Mouse (Mus musculus): Measurements from ENCODE around the gene Cldn10. TPM values are rescaled to one million over a fixed set of nuclear protein-coding genes. Genes with fewer than 3 reads are reported as not detected.
A peak's percentile ranks its signal among the peaks of the same experiment; 100 is the strongest.

Gene Cldn10
- polyA plus RNA-seq, 1 experiment from 2014 or later = 1.5 TPM

DNA sequence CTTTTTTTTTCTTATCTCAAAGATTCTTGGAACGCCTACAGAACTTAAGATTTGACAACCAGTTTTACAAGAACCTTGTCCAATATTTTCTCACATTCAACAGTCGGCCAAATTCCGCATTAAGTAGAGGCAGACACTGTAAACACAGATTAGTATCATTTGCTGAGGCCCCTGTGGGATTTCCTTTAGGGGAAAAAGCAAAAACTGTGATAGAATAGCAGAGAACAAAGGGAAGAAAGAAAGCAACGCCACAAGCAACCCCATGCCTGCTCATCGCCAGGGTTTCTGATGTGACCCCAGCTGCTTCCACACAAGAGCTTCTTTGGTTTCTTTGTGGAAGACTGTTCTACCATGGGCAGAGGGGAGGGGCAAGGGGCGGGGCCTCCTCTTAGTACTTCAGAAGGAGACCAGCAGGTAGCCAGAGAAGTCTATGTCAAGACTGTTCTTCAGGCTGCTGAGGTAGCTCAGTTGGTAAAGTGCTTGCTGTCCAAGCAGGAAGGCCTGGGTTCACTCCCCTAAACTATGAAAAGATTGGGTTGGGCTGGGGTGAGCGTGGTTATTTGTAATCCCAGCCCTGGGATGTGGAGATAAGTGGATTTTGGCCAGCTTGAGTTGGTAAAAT lies 39.7 kb downstream of the Cldn10 start:
- no peaks in the 10 kb centered on the region for H3K36me3 ChIP-seq (ENCODE audit: control insufficient read depth, insufficient read depth)
- no peak for ATAC-seq
- no peak overlapping the region for H3K4me3 ChIP-seq (ENCODE audit: low read depth, low read length)
- H3K4me2 ChIP-seq (replicated peaks; ENCODE audit: low read depth) = no peak overlapping the region
- H3K9ac ChIP-seq (ENCODE audit: low read depth, low read length) = no peak overlapping the region
- H3K9me3 ChIP-seq (ENCODE audit: control insufficient read depth) = no peaks in the 10 kb centered on the region
- H3K4me1 ChIP-seq (replicated peaks; ENCODE audit: control insufficient read depth, insufficient read depth, low read length) = no peaks in the 10 kb centered on the region
- H3K27ac ChIP-seq (ENCODE audit: low read depth, low read length) = no peak overlapping the region
- no peaks in the 10 kb centered on the region for H3K27me3 ChIP-seq (replicated peaks; ENCODE audit: control insufficient read depth, insufficient read depth, low read length)
- WGBS = 47% methylated on average over 7 of the region's 7 CpGs
- no peak for TF ChIP-seq CTCF (IDR thresholded peaks at IDR 0.05; ENCODE audit: low read depth)

DNA sequence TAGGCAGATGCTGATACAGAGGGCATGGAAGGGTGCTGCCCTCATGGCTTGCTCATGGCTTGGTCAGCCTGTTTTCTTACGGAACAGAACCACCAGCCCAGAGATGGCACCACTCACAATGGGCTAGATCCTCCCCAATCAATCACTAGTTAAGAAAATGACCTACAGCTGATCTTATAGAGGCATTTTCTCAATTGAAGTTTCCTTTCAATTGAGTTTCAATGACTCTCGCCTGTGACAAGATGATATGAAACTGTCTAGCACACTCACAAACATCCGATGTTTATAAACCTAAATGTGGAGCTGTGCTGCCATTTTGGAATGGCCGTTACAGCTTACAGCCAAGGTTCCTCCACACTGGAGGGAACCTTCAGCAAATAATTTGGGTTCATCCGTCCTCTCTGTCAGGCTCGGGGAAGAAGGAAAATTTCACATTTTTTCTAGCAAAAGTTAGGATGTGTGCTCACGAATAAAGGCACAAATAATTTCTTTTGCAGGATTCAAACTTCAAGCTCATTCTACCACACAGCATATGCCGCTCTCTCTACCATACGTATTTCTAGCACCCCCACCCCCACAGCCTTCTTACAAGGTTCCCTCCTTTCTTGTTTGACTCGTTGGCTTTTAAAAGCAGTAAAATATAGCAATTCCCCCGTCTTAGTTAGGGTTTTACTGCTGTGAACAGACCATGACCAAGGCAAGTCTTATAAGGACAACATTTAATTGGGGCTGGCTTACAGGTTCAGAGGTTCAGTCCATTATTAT lies 41.8 kb downstream of the Cldn10 start:
- Histone ChIP-seq H3K27ac (ENCODE audit: low read depth, low read length) (no peak overlapping the region), H3K4me3 (ENCODE audit: low read depth, low read length) (no peak overlapping the region), H3K27me3 (replicated peaks; ENCODE audit: control insufficient read depth, insufficient read depth, low read length) (no peaks in the 10 kb centered on the region), H3K9me3 (ENCODE audit: control insufficient read depth) (no peaks in the 10 kb centered on the region), H3K9ac (ENCODE audit: low read depth, low read length) (no peak overlapping the region), H3K4me2 (replicated peaks; ENCODE audit: low read depth) (no peak overlapping the region), H3K36me3 (ENCODE audit: control insufficient read depth, insufficient read depth) (no peaks in the 10 kb centered on the region), H3K4me1 (replicated peaks; ENCODE audit: control insufficient read depth, insufficient read depth, low read length) (no peaks in the 10 kb centered on the region)
- 86% methylated on average over 11 of the region's 11 CpGs for WGBS
- TF ChIP-seq CTCF (IDR thresholded peaks at IDR 0.05; ENCODE audit: low read depth) = no peak
- ATAC-seq = no peak

DNA sequence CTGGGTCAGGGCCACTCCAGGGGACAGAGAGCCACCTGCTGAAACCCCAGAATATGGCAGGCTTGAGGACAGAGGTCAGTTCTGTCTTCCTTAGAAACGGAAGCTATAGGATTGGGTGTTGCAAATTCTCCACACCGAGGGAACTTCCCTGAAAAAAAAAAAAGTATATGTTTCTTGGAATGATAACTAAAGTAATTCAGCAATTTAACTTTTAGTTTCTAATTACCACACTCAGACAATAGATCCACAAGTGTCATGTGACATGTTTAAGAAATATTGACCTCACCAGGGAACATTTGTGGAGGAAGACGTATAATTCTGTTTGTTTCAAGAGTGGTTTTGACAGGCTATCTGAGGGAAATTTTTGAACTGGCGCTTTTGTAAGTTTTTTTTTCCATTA lies 43.9 kb downstream of the Cldn10 start:
- Histone ChIP-seq H3K36me3 (ENCODE audit: control insufficient read depth, insufficient read depth) (no peaks in the 10 kb centered on the region), H3K27ac (ENCODE audit: low read depth, low read length) (no peak overlapping the region), H3K4me2 (replicated peaks; ENCODE audit: low read depth) (no peak overlapping the region), H3K27me3 (replicated peaks; ENCODE audit: control insufficient read depth, insufficient read depth, low read length) (no peaks in the 10 kb centered on the region), H3K9ac (ENCODE audit: low read depth, low read length) (no peak overlapping the region), H3K9me3 (ENCODE audit: control insufficient read depth) (no peaks in the 10 kb centered on the region), H3K4me1 (replicated peaks; ENCODE audit: control insufficient read depth, insufficient read depth, low read length) (no peaks in the 10 kb centered on the region), H3K4me3 (ENCODE audit: low read depth, low read length) (no peak overlapping the region)
- 52% methylated on average over 4 of the region's 4 CpGs for WGBS
- no peak for ATAC-seq
- 0 out of 2 replicates have a peak, but pooled peaks have one; percentile 2 for TF ChIP-seq CTCF (IDR thresholded peaks at IDR 0.05; ENCODE audit: low read depth)

DNA sequence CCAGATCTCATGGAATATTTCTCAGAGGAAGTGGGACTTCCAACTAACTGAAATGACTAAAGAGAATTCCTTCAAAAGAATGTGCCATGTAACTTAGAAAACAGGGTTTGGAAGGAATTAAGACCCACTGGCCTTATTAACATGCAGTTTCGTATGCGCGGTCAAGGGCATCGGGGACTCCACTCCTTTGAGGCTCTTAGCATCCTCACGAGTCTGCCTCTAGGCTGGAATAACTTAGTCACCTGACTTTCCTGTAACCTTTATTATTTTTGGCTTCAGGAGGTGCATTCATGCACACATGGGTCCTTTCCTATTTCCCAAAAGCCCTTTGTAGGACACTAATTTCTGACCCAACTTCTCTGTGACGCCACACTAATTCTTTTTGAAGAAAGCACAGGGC lies 45.5 kb downstream of the Cldn10 start:
- no peak for ATAC-seq
- no peak overlapping the region for H3K27ac ChIP-seq (ENCODE audit: low read depth, low read length)
- no peak overlapping the region for H3K4me3 ChIP-seq (ENCODE audit: low read depth, low read length)
- H3K4me1 ChIP-seq (replicated peaks; ENCODE audit: control insufficient read depth, insufficient read depth, low read length) = no peaks in the 10 kb centered on the region
- 90% methylated on average over 6 of the region's 6 CpGs for WGBS
- no peaks in the 10 kb centered on the region for H3K36me3 ChIP-seq (ENCODE audit: control insufficient read depth, insufficient read depth)
- no peaks in the 10 kb centered on the region for H3K27me3 ChIP-seq (replicated peaks; ENCODE audit: control insufficient read depth, insufficient read depth, low read length)
- H3K4me2 ChIP-seq (replicated peaks; ENCODE audit: low read depth) = no peak overlapping the region
- TF ChIP-seq CTCF (IDR thresholded peaks at IDR 0.05; ENCODE audit: low read depth) = no peak
- H3K9ac ChIP-seq (ENCODE audit: low read depth, low read length) = no peak overlapping the region
- H3K9me3 ChIP-seq (ENCODE audit: control insufficient read depth) = no peaks in the 10 kb centered on the region

DNA sequence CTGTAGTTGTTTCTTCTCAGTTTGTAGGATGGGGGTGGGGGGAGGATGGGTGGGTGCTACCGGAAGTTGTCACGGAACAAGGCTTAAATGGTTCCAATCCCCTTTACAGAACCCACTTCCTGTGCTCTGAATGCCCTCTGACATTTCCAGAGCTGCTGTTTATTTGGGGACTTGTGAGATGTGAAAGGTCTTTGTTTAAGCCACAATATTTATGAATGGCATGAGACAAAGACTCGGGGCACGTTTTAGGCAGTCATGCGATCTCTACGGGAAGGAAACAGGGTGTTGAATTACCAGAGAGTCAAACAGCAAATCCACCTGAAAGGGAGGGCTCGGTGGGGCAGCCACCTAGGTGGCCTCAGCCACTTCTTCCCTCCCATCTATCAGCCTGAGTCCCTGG lies 46.6 kb downstream of the Cldn10 start:
- ATAC-seq = no peak
- H3K9me3 ChIP-seq (ENCODE audit: control insufficient read depth) = no peaks in the 10 kb centered on the region
- H3K4me3 ChIP-seq (ENCODE audit: low read depth, low read length) = no peak overlapping the region
- no peaks in the 10 kb centered on the region for H3K4me1 ChIP-seq (replicated peaks; ENCODE audit: control insufficient read depth, insufficient read depth, low read length)
- H3K36me3 ChIP-seq (ENCODE audit: control insufficient read depth, insufficient read depth) = no peaks in the 10 kb centered on the region
- H3K27ac ChIP-seq (ENCODE audit: low read depth, low read length) = no peak overlapping the region
- no peak for TF ChIP-seq CTCF (IDR thresholded peaks at IDR 0.05; ENCODE audit: low read depth)
- H3K4me2 ChIP-seq (replicated peaks; ENCODE audit: low read depth) = no peak overlapping the region
- no peaks in the 10 kb centered on the region for H3K27me3 ChIP-seq (replicated peaks; ENCODE audit: control insufficient read depth, insufficient read depth, low read length)
- no peak overlapping the region for H3K9ac ChIP-seq (ENCODE audit: low read depth, low read length)
- 17% methylated on average over 7 of the region's 7 CpGs for whole genome bisulfite sequencing

DNA sequence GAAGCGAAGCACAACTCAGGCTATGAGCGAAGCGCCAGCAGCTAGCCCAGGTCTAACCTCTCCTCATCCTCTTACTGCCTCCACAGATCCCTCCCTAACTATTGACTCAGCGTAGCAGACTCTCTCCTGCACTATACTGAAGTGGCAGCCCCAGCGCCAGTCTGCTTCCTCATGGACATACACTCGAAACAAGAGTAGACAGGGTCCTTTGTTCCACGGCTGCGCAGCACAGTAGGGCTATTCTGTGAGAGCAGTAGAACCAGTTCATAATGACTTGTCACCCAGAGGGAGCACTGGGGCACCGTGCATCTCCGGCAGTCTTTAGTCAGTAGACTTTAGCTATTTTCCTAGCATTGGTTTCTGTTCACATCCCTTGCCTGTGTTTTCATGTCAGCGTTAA lies 48.4 kb downstream of the Cldn10 start:
- Histone ChIP-seq H3K4me1 (replicated peaks; ENCODE audit: control insufficient read depth, insufficient read depth, low read length) (no peaks in the 10 kb centered on the region), H3K9ac (ENCODE audit: low read depth, low read length) (no peak overlapping the region), H3K9me3 (ENCODE audit: control insufficient read depth) (no peaks in the 10 kb centered on the region), H3K36me3 (ENCODE audit: control insufficient read depth, insufficient read depth) (no peaks in the 10 kb centered on the region), H3K4me2 (replicated peaks; ENCODE audit: low read depth) (no peak overlapping the region), H3K4me3 (ENCODE audit: low read depth, low read length) (no peak overlapping the region), H3K27me3 (replicated peaks; ENCODE audit: control insufficient read depth, insufficient read depth, low read length) (no peaks in the 10 kb centered on the region), H3K27ac (ENCODE audit: low read depth, low read length) (no peak overlapping the region)
- ATAC-seq = no peak
- TF ChIP-seq CTCF (IDR thresholded peaks at IDR 0.05; ENCODE audit: low read depth) = no peak
- WGBS = 83% methylated on average over 11 of the region's 11 CpGs
